Mouse (Mus musculus) forebrain, embryonic 16.5 days (tissue): ENCODE results near the gene Fry. TPM values are rescaled to one million over a fixed set of nuclear protein-coding genes. Genes with fewer than 3 reads are reported as not detected.

Source experiments
- ATAC-seq: fragments of 200-750 bp; cut with Nextera tagmentation; 2 replicates; pipeline ENCODE4 v1.8.0; 2017; ENCODE audit warnings: mild to moderate bottlenecking, moderate library complexity
- H3K27ac ChIP-seq: fragments of 300-500 bp; sonication (generic); 2 replicates; pipeline ENCODE4 v1.5.1; 2014; ENCODE audit warnings: low read length, control low read depth
- H3K27me3 ChIP-seq: fragments of 300-500 bp; sonication (generic); replicated peaks from 2 replicates; pipeline ENCODE4 v1.6.1; 2014; ENCODE audit warnings: low read length; ENCODE audit not compliant: control insufficient read depth, insufficient read depth
- H3K36me3 ChIP-seq: fragments of 300-500 bp; sonication (generic); 2 replicates; pipeline ENCODE4 v1.6.1; 2014; ENCODE audit not compliant: control insufficient read depth, insufficient read depth
- H3K4me1 ChIP-seq: fragments of 300-500 bp; sonication (generic); replicated peaks from 2 replicates; pipeline ENCODE4 v1.6.1; 2014; ENCODE audit warnings: low read length; ENCODE audit not compliant: control insufficient read depth, insufficient read depth
- H3K4me2 ChIP-seq: fragments of 300-500 bp; sonication (generic); 2 replicates; pipeline ENCODE4 v1.6.1; 2014; ENCODE audit warnings: mild to moderate bottlenecking, low read length, control low read depth
- H3K4me3 ChIP-seq: fragments of 300-500 bp; sonication (generic); replicated peaks from 2 replicates; pipeline ENCODE4 v1.5.1; 2014; ENCODE audit warnings: mild to moderate bottlenecking, low read length, control low read depth
- H3K9ac ChIP-seq: fragments of 300-500 bp; sonication (generic); replicated peaks from 2 replicates; pipeline ENCODE4 v1.6.1; 2014; ENCODE audit warnings: low read depth, low read length, control low read depth
- H3K9me3 ChIP-seq: fragments of 300-500 bp; sonication (generic); 2 replicates; pipeline ENCODE4 v1.6.1; 2016; ENCODE audit warnings: low read length; ENCODE audit not compliant: control insufficient read depth
- WGBS: fragments of 180-500 bp; shearing (Covaris S2); extraction: QIAGEN DNeasy Blood & Tissue Kit; methylation state at CpG from one replicate; pipeline ENCODE4 v1.1.7; 2014; 5-methylcytosine and 5-hydroxymethylcytosine counted together
- polyA plus RNA-seq: library from polyadenylated mRNA; unstranded; fragments of >200 nt; fragmentation: Nextera tagmentation; extraction: Ambion mirVana; gene quantifications from 2 replicates; pipeline ENCODE4 v1.2.1, GENCODE M21; 2015

Gene Fry
- polyA plus RNA-seq, 1 experiment from 2014 or later, result 45.4 TPM

DNA sequence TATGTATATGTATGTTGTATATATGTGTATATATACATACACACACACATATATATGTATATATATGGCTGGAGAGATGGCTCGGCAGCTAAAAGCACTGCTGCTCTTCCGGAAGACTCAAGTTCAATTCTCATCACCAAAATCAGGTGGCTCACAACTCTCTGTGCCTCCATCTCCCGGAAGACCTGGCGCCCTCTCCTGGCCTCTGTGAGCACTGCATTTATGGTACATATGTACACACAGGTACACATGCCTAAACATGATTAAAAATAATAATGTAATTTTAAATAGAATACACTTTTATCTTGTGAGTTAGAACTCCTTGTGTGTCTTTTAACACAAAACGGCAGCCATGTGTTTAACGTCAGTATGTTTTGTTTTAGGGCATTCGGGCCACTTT is 312.8 kb downstream of the Fry start:
- ATAC-seq, result no peak
- peaks cover 41% of the 10 kb centered on the region for H3K36me3 ChIP-seq
- no peaks in the 10 kb centered on the region for H3K27me3 ChIP-seq
- H3K9me3 ChIP-seq, result peaks cover 4% of the 10 kb centered on the region; the same call in 1 of the 2 replicates
- no peak overlapping the region for H3K4me3 ChIP-seq
- H3K27ac ChIP-seq, result no peak overlapping the region
- 95% methylated on average over 7 of the region's 7 CpGs for WGBS
- H3K4me2 ChIP-seq, result no peak overlapping the region
- no peaks in the 10 kb centered on the region for H3K4me1 ChIP-seq
- no peak overlapping the region for H3K9ac ChIP-seq

DNA sequence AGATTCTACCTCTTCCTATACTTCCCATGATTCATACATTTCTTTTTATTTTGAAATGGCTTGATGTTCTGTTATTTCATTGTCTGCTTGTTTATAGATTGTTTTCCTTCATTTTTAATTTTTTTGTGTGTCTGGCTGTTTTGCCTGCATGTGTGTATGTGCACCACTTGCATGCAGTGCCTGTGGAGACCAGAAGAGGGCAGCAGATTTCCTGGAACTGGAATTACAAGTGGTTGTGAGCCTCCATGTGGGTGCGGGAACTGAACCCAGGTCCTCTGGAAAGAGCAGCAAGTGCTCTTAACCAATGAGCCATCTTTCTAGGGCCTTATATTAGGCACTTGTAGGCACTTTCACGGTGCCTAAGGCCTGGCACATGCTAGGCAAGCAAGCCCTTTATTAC is 314.5 kb downstream of the Fry start:
- H3K27ac ChIP-seq, result no peak overlapping the region
- H3K4me1 ChIP-seq, result peaks cover 5% of the 10 kb centered on the region; the same call in 1 of the 2 replicates
- ATAC-seq, result no peak
- peaks cover 38% of the 10 kb centered on the region for H3K36me3 ChIP-seq
- 89% methylated on average over 2 of the region's 2 CpGs for WGBS
- H3K27me3 ChIP-seq, result no peaks in the 10 kb centered on the region
- H3K9ac ChIP-seq, result no peak overlapping the region
- H3K4me2 ChIP-seq, result no peak overlapping the region
- H3K9me3 ChIP-seq, result peaks cover 4% of the 10 kb centered on the region; the same call in 1 of the 2 replicates
- no peak overlapping the region for H3K4me3 ChIP-seq

DNA sequence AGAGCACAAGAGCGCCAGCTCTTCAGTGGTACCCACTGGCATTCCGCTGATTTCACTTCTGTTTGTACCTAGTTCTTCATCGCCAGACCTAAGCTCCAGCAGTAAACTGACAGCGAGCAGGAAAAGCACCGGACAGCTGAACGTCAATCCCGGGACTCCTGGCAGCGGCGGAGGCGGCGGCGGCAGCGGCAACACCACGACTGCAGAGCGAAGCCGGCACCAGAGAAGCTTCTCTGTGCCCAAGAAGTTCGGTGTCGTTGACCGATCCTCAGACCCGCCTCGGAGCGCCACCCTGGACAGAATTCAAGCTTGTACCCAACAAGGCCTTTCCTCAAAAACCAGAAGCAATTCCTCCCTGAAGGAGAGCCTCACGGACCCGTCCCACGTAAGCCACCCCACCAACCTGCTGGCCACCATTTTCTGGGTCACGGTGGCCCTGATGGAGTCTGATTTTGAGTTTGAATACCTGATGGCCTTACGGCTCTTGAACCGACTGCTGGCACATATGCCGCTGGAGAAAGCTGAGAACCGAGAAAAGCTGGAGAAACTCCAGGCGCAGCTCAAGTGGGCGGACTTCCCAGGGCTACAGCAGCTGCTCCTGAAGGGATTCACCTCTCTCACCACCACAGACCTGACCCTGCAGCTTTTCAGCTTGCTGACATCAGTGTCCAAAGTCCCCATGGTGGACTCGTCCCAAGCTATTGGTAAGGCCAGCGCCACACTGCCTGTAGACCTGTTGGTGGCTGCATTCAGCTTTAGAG is 318.4 kb downstream of the Fry start:
- ATAC-seq, result no peak
- Histone ChIP-seq H3K27ac (no peak overlapping the region), H3K36me3 (peaks cover 31% of the 10 kb centered on the region), H3K4me1 (peaks cover 5% of the 10 kb centered on the region; the same call in 1 of the 2 replicates), H3K4me3 (peak overlapping the region; percentile 17; the same call in 1 of the 2 replicates), H3K9me3 (peaks cover 4% of the 10 kb centered on the region; the same call in 1 of the 2 replicates), H3K27me3 (no peaks in the 10 kb centered on the region), H3K4me2 (peak overlapping the region; percentile 46), H3K9ac (no peak overlapping the region)
- WGBS, result 27% methylated on average over 34 of the region's 34 CpGs

DNA sequence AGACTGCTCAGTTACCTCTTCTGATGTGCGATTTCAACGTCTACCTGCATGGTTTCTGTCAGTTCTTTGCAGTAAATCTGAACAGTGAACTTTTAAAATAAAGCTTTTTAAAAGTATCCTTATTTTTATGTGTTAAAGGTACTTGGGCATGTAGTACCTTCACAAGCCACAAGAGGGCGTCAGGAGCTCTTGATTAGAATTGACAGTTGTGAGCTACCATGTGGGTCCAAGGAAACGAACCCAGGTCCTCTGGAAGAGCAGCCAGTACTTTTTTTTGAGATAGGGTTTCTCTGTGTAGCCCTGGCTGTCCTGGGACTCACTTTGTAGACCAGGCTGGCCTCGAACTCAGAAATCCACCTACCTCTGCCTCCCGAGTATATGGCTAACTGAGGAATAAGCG is 323.2 kb downstream of the Fry start:
- Histone ChIP-seq H3K9me3 (no peaks in the 10 kb centered on the region), H3K9ac (no peak overlapping the region), H3K4me3 (no peak overlapping the region), H3K27ac (no peak overlapping the region), H3K4me1 (peaks cover 1% of the 10 kb centered on the region; the same call in 1 of the 2 replicates), H3K4me2 (no peak overlapping the region), H3K27me3 (no peaks in the 10 kb centered on the region), H3K36me3 (peaks cover 12% of the 10 kb centered on the region)
- ATAC-seq, result 0 out of 2 replicates have a peak, but pooled peaks have one; percentile 26
- 40% methylated on average over 7 of the region's 7 CpGs for WGBS

DNA sequence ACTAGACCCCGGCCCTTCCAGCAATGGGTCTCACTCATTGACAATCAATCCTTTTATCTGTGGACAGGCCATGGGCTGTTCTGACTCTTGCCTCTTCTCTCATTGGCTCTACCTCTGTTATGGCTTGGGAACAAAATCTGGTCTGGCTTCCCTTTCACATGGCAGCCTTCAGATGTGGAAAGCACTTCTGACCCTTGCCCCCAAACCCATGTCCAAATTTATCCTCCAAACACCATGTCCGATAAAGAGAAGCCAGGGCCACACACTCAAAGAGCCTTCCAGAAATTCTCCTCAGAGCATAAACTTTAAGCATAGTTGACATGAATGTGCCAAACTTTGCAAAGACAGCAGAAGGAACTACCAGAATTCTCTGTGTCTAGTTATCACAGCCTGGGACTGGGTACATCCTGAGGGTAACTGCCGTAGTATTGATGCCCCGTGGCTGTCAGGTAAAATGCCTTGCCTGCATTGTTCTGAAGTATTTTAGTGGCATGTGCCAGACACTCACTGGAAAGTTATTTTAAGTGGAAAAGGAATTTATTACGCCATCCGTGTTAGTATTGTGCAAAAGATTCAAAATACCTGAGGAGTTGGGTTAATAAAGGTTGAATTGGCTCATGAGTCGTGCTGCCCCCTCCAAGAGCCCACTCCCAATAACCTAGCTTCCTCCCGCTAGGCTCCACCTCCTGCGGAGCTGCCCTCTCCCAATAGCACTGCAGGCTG is 333.0 kb downstream of the Fry start:
- H3K4me3 ChIP-seq, result no peak overlapping the region
- no peaks in the 10 kb centered on the region for H3K27me3 ChIP-seq
- H3K9ac ChIP-seq, result no peak overlapping the region
- WGBS, result 86% methylated on average over 9 of the region's 9 CpGs
- no peaks in the 10 kb centered on the region for H3K9me3 ChIP-seq
- H3K36me3 ChIP-seq, result peaks cover 57% of the 10 kb centered on the region
- no peak overlapping the region for H3K27ac ChIP-seq
- no peak for ATAC-seq
- no peaks in the 10 kb centered on the region for H3K4me1 ChIP-seq
- no peak overlapping the region for H3K4me2 ChIP-seq

DNA sequence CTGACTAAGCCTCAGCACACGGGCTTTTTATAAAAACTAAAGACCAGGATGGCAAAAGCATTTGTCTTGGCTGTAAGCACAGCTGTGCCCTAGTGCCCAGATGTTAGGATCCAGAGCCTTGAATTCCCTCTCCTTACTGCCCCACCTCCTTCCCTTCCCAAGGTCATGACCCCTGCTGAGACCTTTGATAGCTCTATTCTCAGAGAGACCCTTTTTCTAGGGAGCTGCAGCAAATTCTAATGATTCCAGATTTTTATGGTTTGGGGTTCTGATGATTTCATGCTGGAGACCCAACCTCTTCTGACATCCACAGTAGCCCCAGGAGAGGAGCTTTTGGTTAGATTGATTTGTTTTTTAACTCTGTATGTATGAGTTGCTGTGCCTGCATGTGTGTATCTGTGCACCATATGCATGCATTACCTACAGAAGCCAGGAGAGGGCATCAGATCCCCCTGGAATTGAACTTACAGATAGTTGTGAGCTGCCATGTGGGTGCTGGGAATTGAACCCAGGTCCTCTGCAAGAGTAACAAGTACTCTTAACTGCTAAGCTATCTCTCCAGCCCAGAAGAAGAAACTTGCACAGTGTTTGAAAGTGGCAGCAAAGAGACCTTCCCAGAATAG is 333.7 kb downstream of the Fry start:
- H3K36me3 ChIP-seq, result peaks cover 54% of the 10 kb centered on the region
- no peak overlapping the region for H3K27ac ChIP-seq
- H3K9ac ChIP-seq, result no peak overlapping the region
- no peak overlapping the region for H3K4me3 ChIP-seq
- H3K27me3 ChIP-seq, result no peaks in the 10 kb centered on the region
- no peak for ATAC-seq
- H3K9me3 ChIP-seq, result no peaks in the 10 kb centered on the region
- WGBS, result 47% methylated on average over 1 of the region's 1 CpGs
- H3K4me1 ChIP-seq, result no peaks in the 10 kb centered on the region
- H3K4me2 ChIP-seq, result no peak overlapping the region

DNA sequence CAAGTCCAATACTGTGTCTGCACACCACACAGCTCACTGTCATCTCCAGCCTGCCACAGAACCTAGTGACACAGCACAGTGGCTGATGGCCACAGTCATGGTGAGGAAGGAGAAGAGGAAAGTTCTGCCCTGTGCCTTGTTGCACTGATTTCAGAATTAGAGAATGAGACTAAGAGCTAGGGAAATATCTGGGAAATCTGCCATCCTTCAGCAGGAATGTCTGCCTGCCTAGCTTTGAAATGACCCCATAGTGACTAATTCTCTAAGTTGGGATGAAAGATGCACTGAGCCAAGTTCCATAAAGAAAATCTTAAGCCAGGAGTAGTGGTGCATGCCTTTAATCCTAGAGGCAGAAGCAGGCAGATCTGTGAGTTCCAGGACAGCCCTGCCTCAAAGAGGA is 334.2 kb downstream of the Fry start:
- Histone ChIP-seq H3K9ac (no peak overlapping the region), H3K4me1 (no peaks in the 10 kb centered on the region), H3K27ac (no peak overlapping the region), H3K27me3 (no peaks in the 10 kb centered on the region), H3K9me3 (no peaks in the 10 kb centered on the region), H3K4me3 (no peak overlapping the region), H3K36me3 (peaks cover 52% of the 10 kb centered on the region), H3K4me2 (no peak overlapping the region)
- no peak for ATAC-seq

DNA sequence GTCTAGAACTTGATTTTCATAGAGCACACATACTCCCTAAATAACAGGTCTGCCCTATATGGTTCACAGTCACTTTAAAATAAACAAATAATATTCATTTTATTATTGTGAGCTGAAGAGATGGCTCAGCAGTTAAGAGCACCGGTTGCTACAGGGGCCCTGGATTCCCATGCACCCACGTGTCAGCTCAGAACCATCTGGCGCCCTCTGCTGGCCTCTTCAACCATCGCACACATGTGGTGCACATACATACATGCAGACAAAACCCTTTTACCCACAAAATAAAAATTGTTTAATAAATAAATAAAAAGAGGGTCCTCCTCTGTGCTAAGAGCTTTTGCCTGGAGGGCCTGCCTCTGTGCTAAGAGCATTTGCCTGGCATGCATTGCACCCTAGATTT is 335.0 kb downstream of the Fry start:
- Histone ChIP-seq H3K9ac (no peak overlapping the region), H3K36me3 (peaks cover 47% of the 10 kb centered on the region), H3K4me2 (no peak overlapping the region), H3K27ac (no peak overlapping the region), H3K27me3 (no peaks in the 10 kb centered on the region), H3K9me3 (no peaks in the 10 kb centered on the region), H3K4me3 (no peak overlapping the region), H3K4me1 (no peaks in the 10 kb centered on the region)
- 86% methylated on average over 4 of the region's 4 CpGs for WGBS
- ATAC-seq, result no peak

DNA sequence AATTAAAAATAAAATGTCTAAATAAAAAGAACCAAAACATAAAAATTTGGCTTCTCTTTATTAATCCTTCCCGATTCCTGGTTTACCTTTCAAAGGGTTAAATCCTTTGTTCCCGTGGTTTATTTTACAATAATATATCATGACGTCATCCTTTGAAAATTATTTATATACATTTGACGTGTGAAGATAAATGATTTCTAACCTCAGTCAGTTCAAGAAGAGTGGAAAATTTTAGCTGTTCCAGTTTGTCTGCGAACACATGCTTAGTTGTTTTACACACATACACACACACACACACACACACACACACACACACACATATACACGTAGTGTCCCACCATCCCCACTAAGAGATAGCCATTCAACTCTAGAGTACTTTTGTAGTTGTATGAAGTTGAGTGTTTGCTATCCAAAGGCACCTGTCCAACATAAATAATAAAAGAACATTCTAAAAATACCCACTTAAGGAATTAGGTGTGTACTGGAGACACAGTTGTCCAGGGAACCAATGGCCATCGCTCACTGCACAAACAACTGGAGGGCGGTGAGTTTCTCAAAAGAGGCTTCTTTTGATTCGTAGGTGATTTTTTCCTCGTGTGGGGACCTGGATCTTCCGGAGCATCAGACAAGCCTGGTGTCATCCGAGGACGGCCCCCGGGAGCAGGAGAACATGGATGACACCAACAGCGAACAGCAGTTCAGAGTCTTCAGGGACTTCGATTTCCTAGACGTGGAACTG is 338.9 kb downstream of the Fry start:
- H3K4me3 ChIP-seq, result no peak overlapping the region
- no peak overlapping the region for H3K9ac ChIP-seq
- H3K27ac ChIP-seq, result no peak overlapping the region
- H3K4me1 ChIP-seq, result no peaks in the 10 kb centered on the region
- peaks cover 35% of the 10 kb centered on the region for H3K36me3 ChIP-seq
- WGBS, result 90% methylated on average over 17 of the region's 17 CpGs
- no peaks in the 10 kb centered on the region for H3K27me3 ChIP-seq
- no peak overlapping the region for H3K4me2 ChIP-seq
- ATAC-seq, result no peak
- H3K9me3 ChIP-seq, result no peaks in the 10 kb centered on the region
